Mouse (Mus musculus): ENCODE data around the gene Tsku. TPM values are rescaled to one million over a fixed set of nuclear protein-coding genes. Genes with fewer than 3 reads are reported as not detected.
A peak's percentile ranks its signal among the peaks of the same experiment; 100 is the strongest.

Tsku gene
- polyA plus RNA-seq, 1 experiment from 2014 or later: 23.6 TPM

GRCm38 (mm10) chr7:98353616-98354015 is 7.5 kb downstream of the Tsku start:
- Histone ChIP-seq H3K4me3 (ENCODE audit: low read depth, low read length) (no peak overlapping the region), H3K4me2 (ENCODE audit: low read depth, low read length) (no peak overlapping the region), H3K27ac (replicated peaks; ENCODE audit: low read depth, low read length) (peak overlapping the region; percentile 74), H3K27me3 (replicated peaks; ENCODE audit: control insufficient read depth, insufficient read depth, low read length) (no peaks in the 10 kb centered on the region), H3K9ac (ENCODE audit: low read depth, low read length) (no peak overlapping the region), H3K9me3 (ENCODE audit: control insufficient read depth, low read length) (no peaks in the 10 kb centered on the region), H3K4me1 (ENCODE audit: control insufficient read depth, insufficient read depth, low read length) (peaks cover 38% of the 10 kb centered on the region), H3K36me3 (ENCODE audit: control insufficient read depth, insufficient read depth, low read length) (peaks cover 29% of the 10 kb centered on the region)
- ATAC-seq (ENCODE audit: low read depth) (no peak), DNase-seq (ENCODE audit: low spot score) (no peak)
- 88% methylated on average over 5 of the region's 5 CpGs for WGBS

- Histone ChIP-seq H3K27me3 (replicated peaks; ENCODE audit: control insufficient read depth, insufficient read depth, low read length) (no peaks in the 10 kb centered on the region), H3K4me2 (ENCODE audit: low read depth, low read length) (no peak overlapping the region), H3K4me1 (ENCODE audit: control insufficient read depth, insufficient read depth, low read length) (peaks cover 29% of the 10 kb centered on the region), H3K36me3 (ENCODE audit: control insufficient read depth, insufficient read depth, low read length) (peaks cover 28% of the 10 kb centered on the region), H3K4me3 (ENCODE audit: low read depth, low read length) (no peak overlapping the region), H3K9me3 (ENCODE audit: control insufficient read depth, low read length) (no peaks in the 10 kb centered on the region), H3K9ac (ENCODE audit: low read depth, low read length) (no peak overlapping the region), H3K27ac (replicated peaks; ENCODE audit: low read depth, low read length) (no peak overlapping the region)
- WGBS: 85% methylated on average over 3 of the region's 3 CpGs
- no peak for ATAC-seq (ENCODE audit: low read depth)
- no peak for DNase-seq (ENCODE audit: low spot score)
Measured at GRCm38 (mm10) chr7:98351523-98351922, 9.6 kb downstream of the Tsku start.

DNA sequence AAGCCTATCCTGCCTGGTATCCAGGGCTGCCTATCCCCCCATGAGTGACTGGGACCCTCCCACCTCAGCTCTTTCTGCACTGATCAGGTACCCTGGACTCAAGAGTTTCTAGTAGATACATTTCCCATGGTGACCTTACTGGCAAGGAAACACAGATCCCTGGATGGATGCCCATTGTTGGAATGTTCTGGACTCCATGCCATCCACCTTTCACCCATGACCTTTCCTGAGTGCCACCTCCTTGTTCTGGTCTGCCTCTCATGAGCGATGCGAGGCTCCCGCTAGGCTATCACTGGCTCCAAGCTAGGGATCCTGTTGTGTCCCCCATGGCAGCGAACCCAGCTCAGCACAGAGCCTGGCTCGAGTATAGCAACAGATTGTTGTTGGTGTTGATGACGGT is 11.3 kb downstream of the Tsku start:
- no peak overlapping the region for H3K27ac ChIP-seq (replicated peaks; ENCODE audit: low read depth, low read length)
- ATAC-seq (ENCODE audit: low read depth) (no peak), DNase-seq (ENCODE audit: low spot score) (no peak)
- no peaks in the 10 kb centered on the region for H3K9me3 ChIP-seq (ENCODE audit: control insufficient read depth, low read length)
- H3K27me3 ChIP-seq (replicated peaks; ENCODE audit: control insufficient read depth, insufficient read depth, low read length): no peaks in the 10 kb centered on the region
- H3K9ac ChIP-seq (ENCODE audit: low read depth, low read length): no peak overlapping the region
- peaks cover 13% of the 10 kb centered on the region for H3K4me1 ChIP-seq (ENCODE audit: control insufficient read depth, insufficient read depth, low read length)
- H3K4me2 ChIP-seq (ENCODE audit: low read depth, low read length): no peak overlapping the region
- WGBS: 93% methylated on average over 6 of the region's 6 CpGs
- H3K4me3 ChIP-seq (ENCODE audit: low read depth, low read length): no peak overlapping the region
- peaks cover 28% of the 10 kb centered on the region for H3K36me3 ChIP-seq (ENCODE audit: control insufficient read depth, insufficient read depth, low read length)

GRCm38 (mm10) chr7:98349096-98349495 is 12.0 kb downstream of the Tsku start:
- Histone ChIP-seq H3K4me1 (ENCODE audit: control insufficient read depth, insufficient read depth, low read length) (peaks cover 6% of the 10 kb centered on the region), H3K4me2 (ENCODE audit: low read depth, low read length) (no peak overlapping the region), H3K27ac (replicated peaks; ENCODE audit: low read depth, low read length) (no peak overlapping the region), H3K36me3 (ENCODE audit: control insufficient read depth, insufficient read depth, low read length) (peaks cover 28% of the 10 kb centered on the region), H3K9me3 (ENCODE audit: control insufficient read depth, low read length) (no peaks in the 10 kb centered on the region), H3K4me3 (ENCODE audit: low read depth, low read length) (no peak overlapping the region), H3K27me3 (replicated peaks; ENCODE audit: control insufficient read depth, insufficient read depth, low read length) (no peaks in the 10 kb centered on the region), H3K9ac (ENCODE audit: low read depth, low read length) (no peak overlapping the region)
- 22% methylated on average over 4 of the region's 5 CpGs for WGBS
- peak; percentile 69 for DNase-seq (ENCODE audit: low spot score)
- ATAC-seq (ENCODE audit: low read depth): peak; percentile 48

GRCm38 (mm10) chr7:98348043-98348442 is 13.1 kb downstream of the Tsku start:
- Histone ChIP-seq H3K36me3 (ENCODE audit: control insufficient read depth, insufficient read depth, low read length) (peaks cover 28% of the 10 kb centered on the region), H3K9ac (ENCODE audit: low read depth, low read length) (no peak overlapping the region), H3K4me3 (ENCODE audit: low read depth, low read length) (no peak overlapping the region), H3K27ac (replicated peaks; ENCODE audit: low read depth, low read length) (no peak overlapping the region), H3K4me1 (ENCODE audit: control insufficient read depth, insufficient read depth, low read length) (no peaks in the 10 kb centered on the region), H3K27me3 (replicated peaks; ENCODE audit: control insufficient read depth, insufficient read depth, low read length) (no peaks in the 10 kb centered on the region), H3K4me2 (ENCODE audit: low read depth, low read length) (no peak overlapping the region), H3K9me3 (ENCODE audit: control insufficient read depth, low read length) (no peaks in the 10 kb centered on the region)
- WGBS: 52% methylated on average over 7 of the region's 7 CpGs
- DNase-seq (ENCODE audit: low spot score): peak; percentile 66
- ATAC-seq (ENCODE audit: low read depth): no peak

- Histone ChIP-seq H3K9ac (ENCODE audit: low read depth, low read length) (no peak overlapping the region), H3K27me3 (replicated peaks; ENCODE audit: control insufficient read depth, insufficient read depth, low read length) (no peaks in the 10 kb centered on the region), H3K9me3 (ENCODE audit: control insufficient read depth, low read length) (no peaks in the 10 kb centered on the region), H3K4me2 (ENCODE audit: low read depth, low read length) (no peak overlapping the region), H3K4me1 (ENCODE audit: control insufficient read depth, insufficient read depth, low read length) (no peaks in the 10 kb centered on the region), H3K27ac (replicated peaks; ENCODE audit: low read depth, low read length) (no peak overlapping the region), H3K4me3 (ENCODE audit: low read depth, low read length) (no peak overlapping the region), H3K36me3 (ENCODE audit: control insufficient read depth, insufficient read depth, low read length) (peaks cover 24% of the 10 kb centered on the region)
- ATAC-seq (ENCODE audit: low read depth): no peak
- no peak for DNase-seq (ENCODE audit: low spot score)
- WGBS: 86% methylated on average over 5 of the region's 5 CpGs
Measured at GRCm38 (mm10) chr7:98347471-98347870, 13.7 kb downstream of the Tsku start.

DNA sequence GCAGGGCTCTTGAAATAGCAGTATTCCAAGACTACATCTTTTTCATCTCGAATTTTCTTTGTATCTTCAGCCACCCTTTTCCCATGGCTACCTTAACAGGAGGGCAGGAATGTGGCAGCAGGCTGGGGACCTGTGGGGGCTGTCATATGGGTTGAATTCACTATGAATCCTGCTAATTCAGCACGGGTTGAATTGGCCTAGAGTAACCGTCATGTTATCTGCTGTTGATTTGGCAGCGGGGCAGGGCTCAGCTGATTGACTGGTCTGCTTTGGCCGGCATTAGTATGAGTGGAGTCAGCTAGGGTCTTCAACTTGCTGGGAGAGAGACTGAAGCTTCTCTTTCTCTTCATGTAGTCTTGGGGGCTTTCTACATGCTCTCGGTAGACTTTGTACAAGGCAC is 16.1 kb downstream of the Tsku start:
- H3K9ac ChIP-seq (ENCODE audit: low read depth, low read length): no peak overlapping the region
- 42% methylated on average over 6 of the region's 6 CpGs for WGBS
- no peaks in the 10 kb centered on the region for H3K27me3 ChIP-seq (replicated peaks; ENCODE audit: control insufficient read depth, insufficient read depth, low read length)
- H3K9me3 ChIP-seq (ENCODE audit: control insufficient read depth, low read length): no peaks in the 10 kb centered on the region
- ATAC-seq (ENCODE audit: low read depth) (no peak), DNase-seq (ENCODE audit: low spot score) (no peak)
- no peaks in the 10 kb centered on the region for H3K4me1 ChIP-seq (ENCODE audit: control insufficient read depth, insufficient read depth, low read length)
- no peak overlapping the region for H3K27ac ChIP-seq (replicated peaks; ENCODE audit: low read depth, low read length)
- H3K4me2 ChIP-seq (ENCODE audit: low read depth, low read length): no peak overlapping the region
- no peak overlapping the region for H3K4me3 ChIP-seq (ENCODE audit: low read depth, low read length)
- 0 out of 2 replicates have a peak, but pooled peaks cover 8% of the 10 kb centered on the region for H3K36me3 ChIP-seq (ENCODE audit: control insufficient read depth, insufficient read depth, low read length)

DNA sequence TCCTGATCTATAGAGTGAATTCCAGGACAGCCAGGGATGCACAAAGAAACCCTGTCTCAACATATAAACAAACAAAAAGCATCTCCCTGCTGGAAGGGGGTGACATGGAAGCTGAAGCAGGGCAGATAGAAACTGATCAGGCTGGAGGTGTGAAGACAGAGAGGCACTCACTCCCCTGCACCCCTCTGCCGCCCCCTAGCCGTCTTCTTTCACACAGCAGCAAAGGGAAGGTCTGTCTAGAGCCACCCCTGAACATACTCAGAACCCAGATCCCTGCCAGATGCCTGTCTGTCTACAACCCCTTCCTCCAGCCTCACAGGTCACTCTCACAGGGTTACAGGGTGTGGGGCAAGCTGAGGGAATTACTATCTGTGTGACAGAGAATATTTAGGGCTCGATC is 16.8 kb downstream of the Tsku start:
- DNase-seq (ENCODE audit: low spot score) (no peak), ATAC-seq (ENCODE audit: low read depth) (0 out of 2 replicates have a peak, but pooled peaks have one; percentile 16)
- Histone ChIP-seq H3K9ac (ENCODE audit: low read depth, low read length) (no peak overlapping the region), H3K36me3 (ENCODE audit: control insufficient read depth, insufficient read depth, low read length) (0 out of 2 replicates have a peak, but pooled peaks cover 4% of the 10 kb centered on the region), H3K4me1 (ENCODE audit: control insufficient read depth, insufficient read depth, low read length) (no peaks in the 10 kb centered on the region), H3K9me3 (ENCODE audit: control insufficient read depth, low read length) (no peaks in the 10 kb centered on the region), H3K27me3 (replicated peaks; ENCODE audit: control insufficient read depth, insufficient read depth, low read length) (no peaks in the 10 kb centered on the region), H3K4me2 (ENCODE audit: low read depth, low read length) (no peak overlapping the region), H3K27ac (replicated peaks; ENCODE audit: low read depth, low read length) (no peak overlapping the region), H3K4me3 (ENCODE audit: low read depth, low read length) (no peak overlapping the region)
- whole genome bisulfite sequencing: 12% methylated on average over 3 of the region's 3 CpGs

DNA sequence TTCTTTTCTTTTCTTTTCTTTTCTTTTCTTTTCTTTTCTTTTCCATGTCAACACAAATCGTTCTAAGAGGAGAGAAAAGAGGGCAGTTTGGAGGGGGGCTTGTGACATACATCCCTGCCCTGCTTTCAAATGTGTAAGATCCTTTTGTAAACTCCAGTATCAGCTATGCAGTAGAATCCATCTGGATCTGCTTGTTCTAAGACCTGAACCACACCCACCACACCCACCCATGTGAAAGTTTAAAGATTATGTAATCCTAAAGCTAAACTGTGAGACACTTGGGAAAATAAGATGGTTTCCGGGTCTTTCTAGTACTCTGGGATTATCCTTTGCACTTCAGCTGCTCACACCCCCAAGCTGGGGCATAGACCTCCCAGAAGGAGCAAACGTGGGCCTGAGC is 18.9 kb downstream of the Tsku start:
- no peaks in the 10 kb centered on the region for H3K4me1 ChIP-seq (ENCODE audit: control insufficient read depth, insufficient read depth, low read length)
- 47% methylated on average over 3 of the region's 3 CpGs for WGBS
- H3K27ac ChIP-seq (replicated peaks; ENCODE audit: low read depth, low read length): no peak overlapping the region
- no peak overlapping the region for H3K4me2 ChIP-seq (ENCODE audit: low read depth, low read length)
- no peaks in the 10 kb centered on the region for H3K36me3 ChIP-seq (ENCODE audit: control insufficient read depth, insufficient read depth, low read length)
- ATAC-seq (ENCODE audit: low read depth) (no peak), DNase-seq (ENCODE audit: low spot score) (no peak)
- no peak overlapping the region for H3K9ac ChIP-seq (ENCODE audit: low read depth, low read length)
- H3K27me3 ChIP-seq (replicated peaks; ENCODE audit: control insufficient read depth, insufficient read depth, low read length): no peaks in the 10 kb centered on the region
- no peaks in the 10 kb centered on the region for H3K9me3 ChIP-seq (ENCODE audit: control insufficient read depth, low read length)
- H3K4me3 ChIP-seq (ENCODE audit: low read depth, low read length): no peak overlapping the region
